Mouse (Mus musculus) liver, embryonic 14.5 days (tissue): ENCODE measurements around the gene Cox8b. TPM values are rescaled to one million over a fixed set of nuclear protein-coding genes. Genes with fewer than 3 reads are reported as not detected.

ENCODE experiments used
- ATAC-seq: fragments of 200-750 bp; cut with Nextera tagmentation; 2 replicates; pipeline ENCODE4 v1.8.0; 2017; ENCODE audit warnings: moderate number of reproducible peaks, mild to moderate bottlenecking, moderate library complexity; ENCODE audit not compliant: insufficient read depth
- DNase-seq, 3 experiments: peaks; one replicate each; pipeline ENCODE4 v3.0.0-alpha.2; 2012 to 2013; ENCODE audit warnings: low read depth in 3 of 3, low spot score in 3 of 3
- H3K27ac ChIP-seq: fragments of 300-500 bp; sonication (generic); 2 replicates; pipeline ENCODE4 v1.5.1; 2014; ENCODE audit warnings: moderate library complexity, mild to moderate bottlenecking, control low read depth, inconsistent platforms
- H3K27me3 ChIP-seq: fragments of 300-500 bp; sonication (generic); 2 replicates; pipeline ENCODE4 v1.6.1; 2014; ENCODE audit warnings: mild to moderate bottlenecking, low read length, moderate library complexity; ENCODE audit not compliant: control insufficient read depth, insufficient read depth
- H3K36me3 ChIP-seq: fragments of 300-500 bp; sonication (generic); replicated peaks from 2 replicates; pipeline ENCODE4 v1.6.1; 2014; ENCODE audit warnings: low read depth; ENCODE audit not compliant: control insufficient read depth, insufficient read depth
- H3K4me1 ChIP-seq, 2 experiments: fragments of 200-500 bp in 1 of 2; fragments of 300-500 bp in 1 of 2; sonication (generic) in 1 of 2; replicated peaks; 2 replicates each; pipeline ENCODE4 v1.6.1; 2012 to 2014; ENCODE audit warnings: antibody characterized with exemption in 1 of 2, inconsistent platforms in 1 of 2, low read length in 1 of 2; ENCODE audit not compliant: control insufficient read depth in 2 of 2, insufficient read depth in 2 of 2
- H3K4me2 ChIP-seq: fragments of 300-500 bp; sonication (generic); 2 replicates; pipeline ENCODE4 v1.6.1; 2014; ENCODE audit warnings: low read depth, mild to moderate bottlenecking, control low read depth, moderate library complexity
- H3K4me3 ChIP-seq, 2 experiments: fragments of 200-500 bp in 1 of 2; fragments of 300-500 bp in 1 of 2; sonication (generic) in 1 of 2; 2 replicates each; pipeline ENCODE4 v1.5.1; 2012 to 2014; ENCODE audit warnings: low read depth in 2 of 2, low read length in 2 of 2, mild to moderate bottlenecking in 2 of 2, control low read depth in 1 of 2, inconsistent platforms in 1 of 2, moderate library complexity in 1 of 2; ENCODE audit not compliant: insufficient read depth in 1 of 2
- H3K9ac ChIP-seq: fragments of 300-500 bp; sonication (generic); replicated peaks from 2 replicates; pipeline ENCODE4 v1.6.1; 2014; ENCODE audit warnings: mild to moderate bottlenecking, control low read depth, moderate library complexity
- H3K9me3 ChIP-seq: fragments of 300-500 bp; sonication (generic); 2 replicates; pipeline ENCODE4 v1.6.1; 2016; ENCODE audit warnings: low read length, mixed read lengths; ENCODE audit not compliant: control insufficient read depth
- CTCF ChIP-seq: IDR thresholded peaks from 2 replicates; pipeline ENCODE4 v1.5.1; 2016; ENCODE audit warnings: antibody characterized with exemption, low read depth, control low read depth
- EP300 ChIP-seq: IDR thresholded peaks from 2 replicates; pipeline ENCODE4 v1.6.1; 2016; ENCODE audit warnings: antibody characterized with exemption, low read depth
- WGBS: fragments of 180-500 bp; shearing (Covaris S2); extraction: QIAGEN DNeasy Blood & Tissue Kit; methylation state at CpG from one replicate; pipeline ENCODE4 v1.1.7; 2014; ENCODE audit not compliant: insufficient replicate concordance; 5-methylcytosine and 5-hydroxymethylcytosine counted together
- polyA plus RNA-seq, 2 experiments: library from polyadenylated mRNA; depleted of rRNA in 1 of 2; stranded (reverse) in 1 of 2; unstranded in 1 of 2; fragments of >200 nt; fragmentation: Nextera tagmentation in 1 of 2; extraction: Ambion mirVana in 1 of 2; gene quantifications; 2 replicates each; pipeline versions ENCODE4 v1.2.1 to v1.2.3; 2012 to 2014

Gene Cox8b
- polyA plus RNA-seq (2012; rRNA removed) (not detected in 2 replicates), polyA plus RNA-seq (2014; fragmentation: Nextera tagmentation; extraction: Ambion mirVana) (not detected in 2 replicates)

DNA sequence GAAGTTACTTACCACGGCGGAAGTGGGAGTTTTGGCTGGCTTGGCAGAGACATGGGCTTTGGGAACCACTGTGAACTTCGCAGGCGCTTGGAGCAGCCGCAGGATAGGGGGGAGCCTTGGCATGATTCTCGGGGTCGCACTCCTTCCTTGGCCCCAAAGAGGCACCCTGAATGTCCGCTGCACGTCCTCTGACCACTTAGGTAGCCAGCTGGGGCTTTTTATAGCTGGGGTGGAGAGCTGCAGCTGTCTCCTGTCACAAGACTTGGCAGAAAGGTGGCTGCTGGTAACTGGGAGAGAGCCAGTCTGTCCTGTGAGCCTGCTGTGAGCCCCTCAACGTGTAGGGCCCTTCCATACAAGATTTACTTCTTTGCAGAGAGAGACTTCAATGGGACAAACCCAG, at the start of gene Cox8b:
Gene Cox8b, minus strand, starts transcription at position 227 of the 400 bp plus-strand sequence.
- H3K4me2 ChIP-seq, result no peak within 1 kb of the TSS
- H3K9me3 ChIP-seq, result no peaks in the 10 kb centered on the region
- WGBS, result 71% methylated on average over 10 of the region's 10 CpGs
- no peak within 1 kb of the TSS for H3K27ac ChIP-seq
- H3K36me3 ChIP-seq, result peaks cover 6% of the 10 kb centered on the region
- H3K4me3 ChIP-seq, result no peak within 1 kb of the TSS
- no peak for TF ChIP-seq CTCF
- no peak for TF ChIP-seq EP300
- DNase-seq, result no peak
- H3K27me3 ChIP-seq, result no peaks in the 10 kb centered on the region
- no peaks in the 10 kb centered on the region for H3K4me1 ChIP-seq
- H3K9ac ChIP-seq, result no peak within 1 kb of the TSS
- ATAC-seq, result no peak

GRCm38 (mm10) chr7:140949255-140949654, 49.0 kb upstream of the Cox8b start:
- ATAC-seq, result no peak
- Histone ChIP-seq H3K4me2 (no peak overlapping the region), H3K4me3 (no peak overlapping the region), H3K36me3 (no peaks in the 10 kb centered on the region; the same call in 1 of the 2 replicates), H3K9ac (no peak overlapping the region), H3K4me1 (peaks cover 0 to 17% of the 10 kb centered on the region in 2 experiments; a peak in 2 of 4 replicates), H3K9me3 (no peaks in the 10 kb centered on the region), H3K27ac (no peak overlapping the region), H3K27me3 (no peaks in the 10 kb centered on the region)
- WGBS, result 61% methylated on average over 6 of the region's 6 CpGs
- no peak for TF ChIP-seq CTCF
- no peak for TF ChIP-seq EP300
- no peak for DNase-seq

GRCm38 (mm10) chr7:140948161-140948560, 47.9 kb upstream of the Cox8b start:
- TF ChIP-seq EP300 (no peak), CTCF (no peak)
- Histone ChIP-seq H3K9me3 (no peaks in the 10 kb centered on the region), H3K27ac (no peak overlapping the region), H3K4me3 (no peak overlapping the region), H3K27me3 (no peaks in the 10 kb centered on the region), H3K9ac (no peak overlapping the region), H3K4me2 (no peak overlapping the region), H3K36me3 (no peaks in the 10 kb centered on the region; the same call in 1 of the 2 replicates), H3K4me1 (peaks cover 0 to 13% of the 10 kb centered on the region in 2 experiments; a peak in 2 of 4 replicates)
- no peak for DNase-seq
- peak; percentile 16; the same call in 1 of the 2 replicates for ATAC-seq
- WGBS, result 29% methylated on average over 8 of the region's 8 CpGs

- Histone ChIP-seq H3K27me3 (no peaks in the 10 kb centered on the region), H3K4me2 (no peak overlapping the region), H3K4me1 (peaks cover 0 to 19% of the 10 kb centered on the region in 2 experiments; a peak in 2 of 4 replicates), H3K27ac (no peak overlapping the region), H3K36me3 (no peaks in the 10 kb centered on the region; the same call in 1 of the 2 replicates), H3K4me3 (no peak overlapping the region), H3K9me3 (no peaks in the 10 kb centered on the region), H3K9ac (no peak overlapping the region)
- TF ChIP-seq EP300, result no peak
- no peak for TF ChIP-seq CTCF
- 11% methylated on average over 7 of the region's 7 CpGs for WGBS
- ATAC-seq (peak; percentile 12; the same call in 1 of the 2 replicates), DNase-seq (no peak)
Measured at GRCm38 (mm10) chr7:140946980-140947379, 46.7 kb upstream of the Cox8b start.

- WGBS, result 64% methylated on average over 10 of the region's 10 CpGs
- H3K27me3 ChIP-seq, result no peaks in the 10 kb centered on the region
- DNase-seq (no peak), ATAC-seq (no peak)
- H3K9ac ChIP-seq, result no peak overlapping the region
- H3K4me2 ChIP-seq, result no peak overlapping the region
- no peak overlapping the region for H3K4me3 ChIP-seq
- H3K27ac ChIP-seq, result no peak overlapping the region
- no peaks in the 10 kb centered on the region; the same call in 1 of the 2 replicates for H3K36me3 ChIP-seq
- TF ChIP-seq CTCF, result no peak
- TF ChIP-seq EP300, result no peak
- no peaks in the 10 kb centered on the region for H3K9me3 ChIP-seq
- H3K4me1 ChIP-seq, result peaks cover 0 to 19% of the 10 kb centered on the region in 2 experiments; a peak in 2 of 4 replicates
Measured at GRCm38 (mm10) chr7:140946311-140946710, 46.1 kb upstream of the Cox8b start.
